Mouse (Mus musculus): ENCODE results near the gene Tmem260. TPM values are rescaled to one million over a fixed set of nuclear protein-coding genes. Genes with fewer than 3 reads are reported as not detected.
A peak's percentile ranks its signal among the peaks of the same experiment; 100 is the strongest.

Gene Tmem260
- polyA plus RNA-seq (2014; fragmentation: Nextera tagmentation; extraction: Ambion mirVana) = 14.9 and 17.4 TPM in 2 replicates

DNA sequence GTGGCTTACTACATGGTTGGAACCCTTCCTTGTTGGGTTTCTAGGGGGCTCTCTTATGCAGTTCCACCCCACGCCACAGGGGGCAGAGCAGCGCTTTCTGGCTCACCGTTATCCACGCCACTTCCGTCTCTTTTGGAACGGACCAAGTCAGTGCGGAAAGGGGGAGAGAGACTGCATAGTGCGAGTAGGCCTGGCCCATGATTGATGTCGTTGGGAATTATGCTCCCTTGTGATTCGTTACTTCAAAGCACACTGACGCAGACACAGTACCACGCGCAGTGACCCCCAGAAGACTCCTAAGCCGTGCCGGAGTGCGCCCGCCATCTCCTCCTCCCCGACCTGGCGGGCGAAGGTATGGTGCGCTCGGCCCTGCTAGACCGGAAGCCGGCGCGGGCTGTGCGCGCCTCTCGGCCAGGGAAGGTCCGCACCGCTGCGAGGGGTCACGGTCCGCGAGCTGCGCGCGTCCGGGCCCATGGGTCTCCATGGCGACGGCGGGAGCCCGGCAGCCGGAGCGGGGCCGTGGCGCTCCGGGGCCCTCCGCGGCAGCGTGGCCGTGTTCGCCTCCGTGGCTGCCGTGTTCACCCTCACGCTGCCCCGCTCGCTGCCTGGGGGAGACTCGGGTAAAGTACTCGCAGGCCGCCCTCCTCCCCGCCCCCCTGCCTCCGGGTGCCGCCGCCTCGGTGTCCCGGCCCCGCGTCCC is at the start of gene Tmem260:
Gene Tmem260, plus strand, starts transcription at position 141 of the 700 bp plus-strand sequence.
- H3K36me3 ChIP-seq (ENCODE audit: control insufficient read depth, insufficient read depth, low read length) = no peaks in the 10 kb centered on the region
- peak within 1 kb of the TSS; percentile 57 for H3K4me2 ChIP-seq
- peak within 1 kb of the TSS; percentile 67 for H3K27ac ChIP-seq (ENCODE audit: low read depth, low read length)
- H3K4me3 ChIP-seq (ENCODE audit: low read depth, low read length) = peak within 1 kb of the TSS; percentile 73
- under 1% methylated on average over 68 of the region's 69 CpGs for WGBS (ENCODE audit: insufficient replicate concordance)
- H3K4me1 ChIP-seq (ENCODE audit: control insufficient read depth, insufficient read depth, low read length) = peaks cover 5% of the 10 kb centered on the region
- H3K9ac ChIP-seq (ENCODE audit: low read depth, low read length) = peak within 1 kb of the TSS; percentile 90
- peak; percentile 97 for ATAC-seq (replicated peaks; ENCODE audit: insufficient number of reproducible peaks, low FRiP score, low TSS enrichment)
- no peaks in the 10 kb centered on the region for H3K9me3 ChIP-seq (replicated peaks; ENCODE audit: control insufficient read depth, low read length)
- H3K27me3 ChIP-seq (ENCODE audit: control insufficient read depth, insufficient read depth, low read length) = no peaks in the 10 kb centered on the region

DNA sequence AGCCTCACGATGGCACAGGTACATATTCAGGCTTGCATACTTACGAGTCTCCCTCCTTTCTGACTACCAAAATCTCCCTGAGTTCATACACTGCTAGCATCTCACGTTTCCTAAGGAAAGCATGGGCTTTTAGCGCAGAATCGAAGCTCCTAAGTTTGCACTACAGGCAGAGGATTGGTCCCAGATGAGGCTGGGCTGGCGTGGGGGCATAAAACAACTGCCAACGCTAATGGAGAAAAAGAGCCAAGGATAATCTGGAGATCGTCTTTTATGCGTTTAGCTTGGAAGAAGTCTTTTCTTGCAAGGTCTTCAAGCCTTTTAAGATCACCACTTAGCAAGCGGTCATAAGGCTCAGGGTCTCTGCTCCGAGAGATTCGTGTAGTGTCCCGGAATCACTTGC is 39.8 kb upstream of the Tmem260 start:
- ATAC-seq (replicated peaks; ENCODE audit: insufficient number of reproducible peaks, low FRiP score, low TSS enrichment) = no peak
- no peaks in the 10 kb centered on the region for H3K9me3 ChIP-seq (replicated peaks; ENCODE audit: control insufficient read depth, low read length)
- H3K36me3 ChIP-seq (ENCODE audit: control insufficient read depth, insufficient read depth, low read length) = no peaks in the 10 kb centered on the region
- 83% methylated on average over 13 of the region's 13 CpGs for WGBS (ENCODE audit: insufficient replicate concordance)
- no peak overlapping the region for H3K27ac ChIP-seq (ENCODE audit: low read depth, low read length)
- H3K4me2 ChIP-seq = no peak overlapping the region
- no peaks in the 10 kb centered on the region for H3K27me3 ChIP-seq (ENCODE audit: control insufficient read depth, insufficient read depth, low read length)
- no peak overlapping the region for H3K9ac ChIP-seq (ENCODE audit: low read depth, low read length)
- H3K4me3 ChIP-seq (ENCODE audit: low read depth, low read length) = no peak overlapping the region
- no peaks in the 10 kb centered on the region for H3K4me1 ChIP-seq (ENCODE audit: control insufficient read depth, insufficient read depth, low read length)

GRCm38 (mm10) chr14:48417064-48417463 is 28.9 kb upstream of the Tmem260 start:
- no peak overlapping the region for H3K9ac ChIP-seq (ENCODE audit: low read depth, low read length)
- no peaks in the 10 kb centered on the region for H3K27me3 ChIP-seq (ENCODE audit: control insufficient read depth, insufficient read depth, low read length)
- H3K4me2 ChIP-seq = no peak overlapping the region
- 68% methylated on average over 3 of the region's 3 CpGs for WGBS (ENCODE audit: insufficient replicate concordance)
- 0 out of 2 replicates have a peak, but pooled peaks cover 2% of the 10 kb centered on the region for H3K4me1 ChIP-seq (ENCODE audit: control insufficient read depth, insufficient read depth, low read length)
- H3K4me3 ChIP-seq (ENCODE audit: low read depth, low read length) = no peak overlapping the region
- no peak for ATAC-seq (replicated peaks; ENCODE audit: insufficient number of reproducible peaks, low FRiP score, low TSS enrichment)
- H3K9me3 ChIP-seq (replicated peaks; ENCODE audit: control insufficient read depth, low read length) = no peaks in the 10 kb centered on the region
- H3K27ac ChIP-seq (ENCODE audit: low read depth, low read length) = no peak overlapping the region
- no peaks in the 10 kb centered on the region for H3K36me3 ChIP-seq (ENCODE audit: control insufficient read depth, insufficient read depth, low read length)

DNA sequence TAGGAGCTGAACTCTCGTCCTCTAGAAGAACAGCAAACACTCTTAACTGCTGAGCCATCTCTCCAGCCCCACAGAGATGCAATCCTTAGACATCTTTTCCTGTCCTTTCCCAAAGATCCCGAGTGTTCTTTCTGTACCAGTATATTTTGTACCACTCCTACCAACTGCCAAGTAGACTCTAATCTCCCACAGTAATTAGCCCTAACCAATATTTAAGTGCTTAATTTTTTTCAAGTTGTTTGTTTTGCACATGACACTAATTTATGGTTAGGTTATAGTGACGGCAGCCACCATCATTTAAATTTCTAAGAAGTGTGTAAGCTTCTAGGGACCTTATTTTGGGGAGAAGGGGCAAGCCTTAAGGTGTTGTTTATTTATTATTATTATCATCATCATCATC is 27.7 kb upstream of the Tmem260 start:
- Histone ChIP-seq H3K4me1 (ENCODE audit: control insufficient read depth, insufficient read depth, low read length) (0 out of 2 replicates have a peak, but pooled peaks cover 4% of the 10 kb centered on the region), H3K9me3 (replicated peaks; ENCODE audit: control insufficient read depth, low read length) (no peaks in the 10 kb centered on the region), H3K4me3 (ENCODE audit: low read depth, low read length) (no peak overlapping the region), H3K27me3 (ENCODE audit: control insufficient read depth, insufficient read depth, low read length) (no peaks in the 10 kb centered on the region), H3K9ac (ENCODE audit: low read depth, low read length) (no peak overlapping the region), H3K27ac (ENCODE audit: low read depth, low read length) (no peak overlapping the region), H3K4me2 (no peak overlapping the region), H3K36me3 (ENCODE audit: control insufficient read depth, insufficient read depth, low read length) (no peaks in the 10 kb centered on the region)
- no peak for ATAC-seq (replicated peaks; ENCODE audit: insufficient number of reproducible peaks, low FRiP score, low TSS enrichment)
- WGBS (ENCODE audit: insufficient replicate concordance) = 51% methylated on average over 3 of the region's 3 CpGs

DNA sequence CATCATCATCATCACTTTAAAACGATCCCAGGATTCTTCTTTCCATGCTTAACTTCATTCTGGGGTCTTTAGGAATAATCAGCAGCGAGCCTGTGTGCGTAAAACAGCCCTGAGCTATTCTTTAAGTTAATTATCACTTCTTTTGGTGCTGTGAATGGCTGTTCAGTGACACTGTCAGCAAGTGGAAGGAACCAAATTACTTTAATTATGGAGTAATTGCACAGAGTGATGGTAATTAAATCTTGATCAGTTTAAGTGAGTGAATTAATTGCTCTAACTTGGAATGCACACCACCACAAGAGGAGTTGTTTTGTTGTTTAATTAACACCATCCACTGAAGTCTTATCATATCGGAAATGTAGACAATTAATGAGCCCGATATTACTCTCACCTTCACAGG is 27.3 kb upstream of the Tmem260 start:
- ATAC-seq (replicated peaks; ENCODE audit: insufficient number of reproducible peaks, low FRiP score, low TSS enrichment) = no peak
- Histone ChIP-seq H3K36me3 (ENCODE audit: control insufficient read depth, insufficient read depth, low read length) (no peaks in the 10 kb centered on the region), H3K27ac (ENCODE audit: low read depth, low read length) (no peak overlapping the region), H3K9me3 (replicated peaks; ENCODE audit: control insufficient read depth, low read length) (no peaks in the 10 kb centered on the region), H3K9ac (ENCODE audit: low read depth, low read length) (no peak overlapping the region), H3K27me3 (ENCODE audit: control insufficient read depth, insufficient read depth, low read length) (no peaks in the 10 kb centered on the region), H3K4me1 (ENCODE audit: control insufficient read depth, insufficient read depth, low read length) (0 out of 2 replicates have a peak, but pooled peaks cover 4% of the 10 kb centered on the region), H3K4me2 (no peak overlapping the region), H3K4me3 (ENCODE audit: low read depth, low read length) (no peak overlapping the region)
- WGBS (ENCODE audit: insufficient replicate concordance) = 74% methylated on average over 5 of the region's 5 CpGs

DNA sequence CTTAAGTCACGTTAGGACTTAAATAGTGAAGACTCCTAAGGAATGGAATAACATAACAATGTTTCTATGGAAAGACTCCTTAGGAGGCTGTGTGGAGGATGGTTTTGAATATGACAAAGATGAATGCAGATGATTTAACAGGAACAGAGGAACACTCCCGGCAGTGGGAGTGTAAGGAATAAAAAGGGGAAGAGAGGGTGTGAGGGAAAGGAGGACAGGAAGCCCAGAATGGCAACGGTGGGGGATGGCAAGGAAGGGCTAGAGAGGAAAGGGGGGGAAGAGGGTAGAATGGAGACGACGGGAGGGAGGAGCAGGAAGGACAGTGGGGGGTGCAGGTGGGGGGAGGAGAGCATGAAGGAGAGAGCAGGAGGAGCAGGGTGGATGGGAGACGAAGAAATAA is 24.4 kb upstream of the Tmem260 start:
- Histone ChIP-seq H3K4me3 (ENCODE audit: low read depth, low read length) (no peak overlapping the region; the same call in 1 of the 2 replicates), H3K9me3 (replicated peaks; ENCODE audit: control insufficient read depth, low read length) (no peaks in the 10 kb centered on the region), H3K27me3 (ENCODE audit: control insufficient read depth, insufficient read depth, low read length) (no peaks in the 10 kb centered on the region), H3K9ac (ENCODE audit: low read depth, low read length) (no peak overlapping the region), H3K4me1 (ENCODE audit: control insufficient read depth, insufficient read depth, low read length) (0 out of 2 replicates have a peak, but pooled peaks cover 4% of the 10 kb centered on the region), H3K36me3 (ENCODE audit: control insufficient read depth, insufficient read depth, low read length) (no peaks in the 10 kb centered on the region), H3K4me2 (peak overlapping the region; percentile 60), H3K27ac (ENCODE audit: low read depth, low read length) (no peak overlapping the region)
- no peak for ATAC-seq (replicated peaks; ENCODE audit: insufficient number of reproducible peaks, low FRiP score, low TSS enrichment)
- 17% methylated on average over 6 of the region's 6 CpGs for WGBS (ENCODE audit: insufficient replicate concordance)

GRCm38 (mm10) chr14:48421996-48422395 is 23.9 kb upstream of the Tmem260 start:
- Histone ChIP-seq H3K4me3 (ENCODE audit: low read depth, low read length) (peak overlapping the region; percentile 21; the same call in 1 of the 2 replicates), H3K27ac (ENCODE audit: low read depth, low read length) (no peak overlapping the region), H3K4me2 (peak overlapping the region; percentile 60)

DNA sequence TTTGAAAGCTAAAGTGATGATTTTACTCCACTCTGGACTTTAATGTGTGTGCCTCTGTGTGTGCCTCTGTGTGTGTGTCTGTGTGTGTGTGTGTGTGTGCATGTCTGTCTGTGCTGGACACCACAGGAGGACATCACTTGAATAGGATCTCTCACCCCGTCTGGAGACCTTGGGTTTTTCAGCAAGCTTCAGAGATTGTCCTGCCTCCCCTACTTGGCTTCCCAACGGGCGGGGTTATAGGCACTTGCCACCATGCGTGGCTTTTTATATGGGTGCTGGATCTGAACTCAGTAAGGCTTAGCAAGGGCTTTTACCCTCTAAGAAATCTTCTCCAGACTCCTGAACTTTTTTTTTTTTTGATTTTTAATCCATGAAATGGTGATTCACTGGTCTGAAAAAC is 23.5 kb upstream of the Tmem260 start:
- Histone ChIP-seq H3K9me3 (replicated peaks; ENCODE audit: control insufficient read depth, low read length) (no peaks in the 10 kb centered on the region), H3K27me3 (ENCODE audit: control insufficient read depth, insufficient read depth, low read length) (no peaks in the 10 kb centered on the region), H3K27ac (ENCODE audit: low read depth, low read length) (0 out of 2 replicates have a peak overlapping the region, but pooled peaks have one; percentile 7), H3K4me2 (peak overlapping the region; percentile 60), H3K4me3 (ENCODE audit: low read depth, low read length) (no peak overlapping the region), H3K36me3 (ENCODE audit: control insufficient read depth, insufficient read depth, low read length) (no peaks in the 10 kb centered on the region), H3K4me1 (ENCODE audit: control insufficient read depth, insufficient read depth, low read length) (0 out of 2 replicates have a peak, but pooled peaks cover 4% of the 10 kb centered on the region), H3K9ac (ENCODE audit: low read depth, low read length) (no peak overlapping the region)
- no peak for ATAC-seq (replicated peaks; ENCODE audit: insufficient number of reproducible peaks, low FRiP score, low TSS enrichment)
- 26% methylated on average over 4 of the region's 4 CpGs for WGBS (ENCODE audit: insufficient replicate concordance)

More at GRCm38 (mm10) chr14:48421996-48422395, 23.9 kb upstream of the Tmem260 start:
- H3K36me3 ChIP-seq (ENCODE audit: control insufficient read depth, insufficient read depth, low read length) = no peaks in the 10 kb centered on the region
- H3K9me3 ChIP-seq (replicated peaks; ENCODE audit: control insufficient read depth, low read length) = no peaks in the 10 kb centered on the region
- no peaks in the 10 kb centered on the region for H3K27me3 ChIP-seq (ENCODE audit: control insufficient read depth, insufficient read depth, low read length)
- WGBS (ENCODE audit: insufficient replicate concordance) = 8% methylated on average over 6 of the region's 6 CpGs
- peak overlapping the region; percentile 56 for H3K9ac ChIP-seq (ENCODE audit: low read depth, low read length)
- ATAC-seq (replicated peaks; ENCODE audit: insufficient number of reproducible peaks, low FRiP score, low TSS enrichment) = peak; percentile 75
- 0 out of 2 replicates have a peak, but pooled peaks cover 4% of the 10 kb centered on the region for H3K4me1 ChIP-seq (ENCODE audit: control insufficient read depth, insufficient read depth, low read length)
